Mouse (Mus musculus): ENCODE measurements around the gene Eml4. TPM values are rescaled to one million over a fixed set of nuclear protein-coding genes. Genes with fewer than 3 reads are reported as not detected.

Gene Eml4
- polyA plus RNA-seq, 1 experiment = 13.0 TPM

- Histone ChIP-seq H3K27ac (ENCODE audit: control insufficient read depth, insufficient read depth, low read length) (no peak overlapping the region), H3K27me3 (ENCODE audit: control insufficient read depth, insufficient read depth, low read length) (no peaks in the 10 kb centered on the region), H3K4me3 (ENCODE audit: control insufficient read depth, insufficient read depth, low read length) (no peak overlapping the region), H3K36me3 (ENCODE audit: control insufficient read depth, insufficient read depth, low read length) (peaks cover 13% of the 10 kb centered on the region), H3K4me1 (replicated peaks; ENCODE audit: control insufficient read depth, insufficient read depth, low read length) (no peaks in the 10 kb centered on the region)
- 97% methylated on average over 2 of the region's 2 CpGs for WGBS
- no peak for TF ChIP-seq POLR2A (IDR thresholded peaks at IDR 0.05; ENCODE audit: control insufficient read depth, extremely low read depth, insufficient read depth, low read length, poor library complexity)
- no peak for TF ChIP-seq CTCF (IDR thresholded peaks at IDR 0.05; ENCODE audit: borderline replicate concordance, control insufficient read depth, extremely low read depth, insufficient read depth, low read length, poor library complexity)
- DNase-seq = no peak
These were observed 118.9 kb downstream of the Eml4 start for GRCm38 (mm10) chr17:83469586-83469985.

GRCm38 (mm10) chr17:83477089-83477488 lies 126.4 kb downstream of the Eml4 start:
- no peak overlapping the region for H3K4me3 ChIP-seq (ENCODE audit: control insufficient read depth, insufficient read depth, low read length)
- no peak for TF ChIP-seq POLR2A (IDR thresholded peaks at IDR 0.05; ENCODE audit: control insufficient read depth, extremely low read depth, insufficient read depth, low read length, poor library complexity)
- no peak for TF ChIP-seq CTCF (IDR thresholded peaks at IDR 0.05; ENCODE audit: borderline replicate concordance, control insufficient read depth, extremely low read depth, insufficient read depth, low read length, poor library complexity)
- 98% methylated on average over 12 of the region's 12 CpGs for WGBS
- H3K27ac ChIP-seq (ENCODE audit: control insufficient read depth, insufficient read depth, low read length) = no peak overlapping the region
- DNase-seq = no peak
- H3K4me1 ChIP-seq (replicated peaks; ENCODE audit: control insufficient read depth, insufficient read depth, low read length) = no peaks in the 10 kb centered on the region
- no peaks in the 10 kb centered on the region for H3K27me3 ChIP-seq (ENCODE audit: control insufficient read depth, insufficient read depth, low read length)
- H3K36me3 ChIP-seq (ENCODE audit: control insufficient read depth, insufficient read depth, low read length) = peaks cover 32% of the 10 kb centered on the region

DNA sequence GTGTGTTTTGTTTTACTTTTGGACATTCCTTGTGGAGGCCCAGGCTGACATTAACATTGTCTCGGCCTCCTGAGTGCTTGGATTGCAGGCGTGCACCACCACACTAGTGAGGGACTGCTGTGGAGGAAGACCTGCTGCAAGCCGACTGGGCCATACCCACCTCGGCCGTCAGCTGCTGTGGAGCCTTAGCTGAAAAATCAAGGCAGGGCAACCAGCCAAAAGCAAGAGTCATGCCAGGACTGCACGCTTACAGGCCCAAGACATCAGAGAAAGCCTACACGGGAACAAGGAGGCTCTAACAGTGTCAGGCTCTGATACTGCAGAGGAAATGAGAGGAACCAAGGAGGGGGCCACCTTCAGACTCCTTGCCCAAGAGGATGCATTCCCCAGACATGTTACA lies 130.8 kb downstream of the Eml4 start:
- peaks cover 20% of the 10 kb centered on the region for H3K36me3 ChIP-seq (ENCODE audit: control insufficient read depth, insufficient read depth, low read length)
- no peaks in the 10 kb centered on the region for H3K4me1 ChIP-seq (replicated peaks; ENCODE audit: control insufficient read depth, insufficient read depth, low read length)
- WGBS = 90% methylated on average over 7 of the region's 7 CpGs
- H3K27ac ChIP-seq (ENCODE audit: control insufficient read depth, insufficient read depth, low read length) = no peak overlapping the region
- no peak overlapping the region for H3K4me3 ChIP-seq (ENCODE audit: control insufficient read depth, insufficient read depth, low read length)
- no peak for DNase-seq
- TF ChIP-seq POLR2A (IDR thresholded peaks at IDR 0.05; ENCODE audit: control insufficient read depth, extremely low read depth, insufficient read depth, low read length, poor library complexity) (no peak), CTCF (IDR thresholded peaks at IDR 0.05; ENCODE audit: borderline replicate concordance, control insufficient read depth, extremely low read depth, insufficient read depth, low read length, poor library complexity) (no peak)
- no peaks in the 10 kb centered on the region for H3K27me3 ChIP-seq (ENCODE audit: control insufficient read depth, insufficient read depth, low read length)

- TF ChIP-seq POLR2A (IDR thresholded peaks at IDR 0.05; ENCODE audit: control insufficient read depth, extremely low read depth, insufficient read depth, low read length, poor library complexity) (no peak), CTCF (IDR thresholded peaks at IDR 0.05; ENCODE audit: borderline replicate concordance, control insufficient read depth, extremely low read depth, insufficient read depth, low read length, poor library complexity) (no peak)
These were observed 132.2 kb downstream of the Eml4 start for GRCm38 (mm10) chr17:83482817-83483536.

DNA sequence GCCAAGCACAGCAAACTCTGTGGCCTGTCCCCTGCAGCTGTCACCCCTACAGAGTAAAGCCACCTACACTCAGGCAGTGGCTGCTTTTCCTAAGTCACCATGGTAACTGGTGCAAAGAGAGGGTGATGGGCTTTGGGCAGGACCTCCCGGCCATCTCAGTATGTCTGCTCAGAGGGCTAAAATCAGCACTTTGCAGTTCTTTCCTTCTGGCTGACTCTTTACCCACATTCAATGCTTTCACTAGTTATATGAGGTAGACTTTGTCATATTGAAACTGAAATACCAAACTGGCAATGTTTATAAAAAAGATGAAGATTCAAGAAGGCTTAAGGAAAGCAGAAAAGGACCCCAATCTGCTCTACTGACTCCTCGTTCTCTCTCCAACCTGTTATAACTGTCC lies 133.1 kb downstream of the Eml4 start:
- TF ChIP-seq POLR2A (IDR thresholded peaks at IDR 0.05; ENCODE audit: control insufficient read depth, extremely low read depth, insufficient read depth, low read length, poor library complexity) (no peak), CTCF (IDR thresholded peaks at IDR 0.05; ENCODE audit: borderline replicate concordance, control insufficient read depth, extremely low read depth, insufficient read depth, low read length, poor library complexity) (no peak)
- Histone ChIP-seq H3K27ac (ENCODE audit: control insufficient read depth, insufficient read depth, low read length) (no peak overlapping the region), H3K4me3 (ENCODE audit: control insufficient read depth, insufficient read depth, low read length) (no peak overlapping the region), H3K27me3 (ENCODE audit: control insufficient read depth, insufficient read depth, low read length) (no peaks in the 10 kb centered on the region), H3K36me3 (ENCODE audit: control insufficient read depth, insufficient read depth, low read length) (peaks cover 4% of the 10 kb centered on the region; the same call in 1 of the 2 replicates), H3K4me1 (replicated peaks; ENCODE audit: control insufficient read depth, insufficient read depth, low read length) (no peaks in the 10 kb centered on the region)
- no peak for DNase-seq
- 90% methylated on average over 2 of the region's 2 CpGs for WGBS

More at GRCm38 (mm10) chr17:83482817-83483536, 132.2 kb downstream of the Eml4 start:
- Histone ChIP-seq H3K27me3 (ENCODE audit: control insufficient read depth, insufficient read depth, low read length) (no peaks in the 10 kb centered on the region), H3K36me3 (ENCODE audit: control insufficient read depth, insufficient read depth, low read length) (peaks cover 11% of the 10 kb centered on the region), H3K4me3 (ENCODE audit: control insufficient read depth, insufficient read depth, low read length) (no peak overlapping the region), H3K27ac (ENCODE audit: control insufficient read depth, insufficient read depth, low read length) (no peak overlapping the region), H3K4me1 (replicated peaks; ENCODE audit: control insufficient read depth, insufficient read depth, low read length) (no peaks in the 10 kb centered on the region)
- DNase-seq = no peak
- 96% methylated on average over 7 of the region's 7 CpGs for WGBS

DNA sequence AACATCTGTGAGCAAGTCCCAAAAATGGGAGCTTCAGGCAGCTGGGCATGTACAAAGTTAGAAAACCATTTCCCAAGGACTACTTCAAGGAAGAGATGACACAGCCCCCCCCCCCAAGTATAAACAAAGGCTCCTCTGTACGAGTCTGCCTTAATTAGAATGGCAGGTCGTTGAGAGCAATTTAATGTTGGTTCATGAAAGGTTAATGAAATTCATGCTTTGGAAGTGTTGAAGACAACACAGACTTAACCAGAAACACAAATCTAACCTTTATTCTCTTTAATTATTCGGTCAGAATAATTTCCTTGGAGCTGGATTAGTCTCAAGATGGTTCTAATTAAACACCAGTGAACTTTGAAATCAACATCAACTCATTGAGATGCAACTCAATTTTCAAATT lies 137.0 kb downstream of the Eml4 start:
- H3K27ac ChIP-seq (ENCODE audit: control insufficient read depth, insufficient read depth, low read length) = no peak overlapping the region
- H3K36me3 ChIP-seq (ENCODE audit: control insufficient read depth, insufficient read depth, low read length) = no peaks in the 10 kb centered on the region
- H3K4me3 ChIP-seq (ENCODE audit: control insufficient read depth, insufficient read depth, low read length) = no peak overlapping the region
- no peak for DNase-seq
- TF ChIP-seq POLR2A (IDR thresholded peaks at IDR 0.05; ENCODE audit: control insufficient read depth, extremely low read depth, insufficient read depth, low read length, poor library complexity) (no peak), CTCF (IDR thresholded peaks at IDR 0.05; ENCODE audit: borderline replicate concordance, control insufficient read depth, extremely low read depth, insufficient read depth, low read length, poor library complexity) (no peak)
- no peaks in the 10 kb centered on the region for H3K27me3 ChIP-seq (ENCODE audit: control insufficient read depth, insufficient read depth, low read length)
- no peaks in the 10 kb centered on the region for H3K4me1 ChIP-seq (replicated peaks; ENCODE audit: control insufficient read depth, insufficient read depth, low read length)
- WGBS = 91% methylated on average over 3 of the region's 3 CpGs
